Mouse (Mus musculus) erythroid progenitor cell, adult 5-6 weeks (primary cell): ENCODE data around the gene Stat3. TPM values are rescaled to one million over a fixed set of nuclear protein-coding genes. Genes with fewer than 3 reads are reported as not detected.

Experiments
- ATAC-seq: replicated peaks from 2 replicates; pipeline ENCODE4 v1.8.0; 2016; ENCODE audit warnings: moderate number of reproducible peaks, mild to moderate bottlenecking, moderate TSS enrichment, inconsistent platforms; ENCODE audit not compliant: poor library complexity, low FRiP score, severe bottlenecking
- total RNA-seq, 2 experiments: library from RNA; stranded (forward) in 1 of 2; stranded (reverse) in 1 of 2; fragments of 150-400 nt in 1 of 2; fragments of 186-747, 209-891 nt in 1 of 2; gene quantifications; 2 replicates each; pipeline versions ENCODE4 v1.2.3 to v1.2.4; 2015 to 2017; ENCODE audit warnings: low replicate concordance in 2 of 2

Gene Stat3
- total RNA-seq, 2 experiments from 2014 or later, result 26.6 to 31.0 TPM

DNA sequence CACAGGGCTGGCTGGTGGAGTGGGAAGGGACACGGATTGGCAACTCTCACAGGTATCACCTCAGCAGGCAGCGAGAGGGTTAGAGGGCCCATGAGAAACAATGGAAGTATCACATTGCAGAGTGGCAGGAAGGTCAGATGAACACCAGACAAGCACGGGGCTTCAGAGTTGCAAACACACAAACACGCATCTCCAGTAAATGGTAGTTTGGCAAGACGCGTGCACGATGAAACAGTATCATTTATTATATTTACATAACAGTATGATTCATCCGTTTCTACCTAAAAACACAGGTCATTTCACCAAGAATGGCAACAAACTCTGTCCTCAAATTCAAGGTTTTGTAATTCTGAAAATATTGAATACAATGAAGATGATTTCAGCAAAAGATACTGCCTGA is 99.8 kb downstream of the Stat3 start:
- ATAC-seq, result no peak

GRCm38 (mm10) chr11:100838894-100839293 is 100.4 kb downstream of the Stat3 start:
- ATAC-seq, result no peak

GRCm38 (mm10) chr11:100836923-100837702 is 102.2 kb downstream of the Stat3 start:
- ATAC-seq, result no peak

Other genes with a start within 250 kb of the Stat3 start
- gene Zfp385c, start 247.1 kb downstream of the Stat3 start, total RNA-seq (2015; ENCODE audit: low replicate concordance), result not detected in 2 replicates
- gene Zfp385c, start 247.1 kb downstream of the Stat3 start, total RNA-seq (2017; ENCODE audit: low replicate concordance), result not detected in 2 replicates
- 6.8 and 7.5 TPM in 2 replicates for gene Dhx58, start 235.3 kb downstream of the Stat3 start, total RNA-seq (2015; ENCODE audit: low replicate concordance)
- 17.8 and 26.2 TPM in 2 replicates for gene Dhx58, start 235.3 kb downstream of the Stat3 start, total RNA-seq (2017; ENCODE audit: low replicate concordance)
- gene Kat2a, start 227.1 kb downstream of the Stat3 start, total RNA-seq (2015; ENCODE audit: low replicate concordance), result 2.5 and 11.2 TPM in 2 replicates
- gene Kat2a, start 227.1 kb downstream of the Stat3 start, total RNA-seq (2017; ENCODE audit: low replicate concordance), result 1.9 and 2.6 TPM in 2 replicates
- gene Hspb9, start 225.7 kb downstream of the Stat3 start, total RNA-seq (2015; ENCODE audit: low replicate concordance), result not detected in 2 replicates
- gene Hspb9, start 225.7 kb downstream of the Stat3 start, total RNA-seq (2017; ENCODE audit: low replicate concordance), result not detected in 2 replicates
- gene Rab5c, start 201.3 kb downstream of the Stat3 start, total RNA-seq (2015; ENCODE audit: low replicate concordance), result 99.8 and 136 TPM in 2 replicates
- 80.2 and 110 TPM in 2 replicates for gene Rab5c, start 201.3 kb downstream of the Stat3 start, total RNA-seq (2017; ENCODE audit: low replicate concordance)
- not detected in 2 replicates for gene Kcnh4, start 179.6 kb downstream of the Stat3 start, total RNA-seq (2015; ENCODE audit: low replicate concordance)
- gene Kcnh4, start 179.6 kb downstream of the Stat3 start, total RNA-seq (2017; ENCODE audit: low replicate concordance), result not detected in 2 replicates
- gene Hcrt, start 176.6 kb downstream of the Stat3 start, total RNA-seq (2015; ENCODE audit: low replicate concordance), result not detected in 2 replicates
- gene Hcrt, start 176.6 kb downstream of the Stat3 start, total RNA-seq (2017; ENCODE audit: low replicate concordance), result not detected in 2 replicates
- gene Ghdc, start 168.6 kb downstream of the Stat3 start, total RNA-seq (2015; ENCODE audit: low replicate concordance), result 0.72 and 0.84 TPM in 2 replicates
- 0.51 and 1.4 TPM in 2 replicates for gene Ghdc, start 168.6 kb downstream of the Stat3 start, total RNA-seq (2017; ENCODE audit: low replicate concordance)
- gene Stat5b, start 88.8 kb downstream of the Stat3 start, total RNA-seq (2015; ENCODE audit: low replicate concordance), result 5.9 and 10.1 TPM in 2 replicates
- gene Stat5b, start 88.8 kb downstream of the Stat3 start, total RNA-seq (2017; ENCODE audit: low replicate concordance), result 7.0 and 10.3 TPM in 2 replicates
- gene Stat5a, start 80.2 kb downstream of the Stat3 start, total RNA-seq (2015; ENCODE audit: low replicate concordance), result 3.2 and 7.5 TPM in 2 replicates
- 5.3 and 5.4 TPM in 2 replicates for gene Stat5a, start 80.2 kb downstream of the Stat3 start, total RNA-seq (2017; ENCODE audit: low replicate concordance)
- not detected in 2 replicates for gene Cavin1, start 31.3 kb upstream of the Stat3 start, total RNA-seq (2015; ENCODE audit: low replicate concordance)
- gene Cavin1, start 31.3 kb upstream of the Stat3 start, total RNA-seq (2017; ENCODE audit: low replicate concordance), result not detected in 2 replicates
- gene Atp6v0a1, start 69.9 kb upstream of the Stat3 start, total RNA-seq (2015; ENCODE audit: low replicate concordance), result 316 and 341 TPM in 2 replicates
- 355 and 494 TPM in 2 replicates for gene Atp6v0a1, start 69.9 kb upstream of the Stat3 start, total RNA-seq (2017; ENCODE audit: low replicate concordance)
- gene Naglu, start 130.5 kb upstream of the Stat3 start, total RNA-seq (2015; ENCODE audit: low replicate concordance), result 2.2 and 3.8 TPM in 2 replicates
- gene Naglu, start 130.5 kb upstream of the Stat3 start, total RNA-seq (2017; ENCODE audit: low replicate concordance), result 4.5 and 9.9 TPM in 2 replicates
- gene Hsd17b1, start 138.9 kb upstream of the Stat3 start, total RNA-seq (2015; ENCODE audit: low replicate concordance), result 2.2 TPM in 1 of 2 replicates, not detected in the other
- gene Hsd17b1, start 138.9 kb upstream of the Stat3 start, total RNA-seq (2017; ENCODE audit: low replicate concordance), result 0.26 TPM in 1 of 2 replicates, not detected in the other
- 2.5 and 3.8 TPM in 2 replicates for gene Coasy, start 143.0 kb upstream of the Stat3 start, total RNA-seq (2015; ENCODE audit: low replicate concordance)
- gene Coasy, start 143.0 kb upstream of the Stat3 start, total RNA-seq (2017; ENCODE audit: low replicate concordance), result 1.7 and 6.8 TPM in 2 replicates
- 36.0 and 43.6 TPM in 2 replicates for gene Mlx, start 147.7 kb upstream of the Stat3 start, total RNA-seq (2015; ENCODE audit: low replicate concordance)
- gene Mlx, start 147.7 kb upstream of the Stat3 start, total RNA-seq (2017; ENCODE audit: low replicate concordance), result 16.8 and 26.4 TPM in 2 replicates
- 5.9 and 7.9 TPM in 2 replicates for gene Psmc3ip, start 155.9 kb upstream of the Stat3 start, total RNA-seq (2015; ENCODE audit: low replicate concordance)
- gene Psmc3ip, start 155.9 kb upstream of the Stat3 start, total RNA-seq (2017; ENCODE audit: low replicate concordance), result 13.2 and 29.0 TPM in 2 replicates
- 24.5 and 25.6 TPM in 2 replicates for gene Retreg3, start 180.4 kb upstream of the Stat3 start, total RNA-seq (2015; ENCODE audit: low replicate concordance)
- 38.7 and 57.9 TPM in 2 replicates for gene Retreg3, start 180.4 kb upstream of the Stat3 start, total RNA-seq (2017; ENCODE audit: low replicate concordance)
- 29.3 and 38.2 TPM in 2 replicates for gene Tubg1, start 180.4 kb upstream of the Stat3 start, total RNA-seq (2015; ENCODE audit: low replicate concordance)
- 30.8 and 40.7 TPM in 2 replicates for gene Tubg1, start 180.4 kb upstream of the Stat3 start, total RNA-seq (2017; ENCODE audit: low replicate concordance)
- not detected in 2 replicates for gene Tubg2, start 216.4 kb upstream of the Stat3 start, total RNA-seq (2015; ENCODE audit: low replicate concordance)
- not detected in 2 replicates for gene Tubg2, start 216.4 kb upstream of the Stat3 start, total RNA-seq (2017; ENCODE audit: low replicate concordance)
- not detected in 2 replicates for gene Cntnap1, start 231.0 kb upstream of the Stat3 start, total RNA-seq (2015; ENCODE audit: low replicate concordance)
- gene Cntnap1, start 231.0 kb upstream of the Stat3 start, total RNA-seq (2017; ENCODE audit: low replicate concordance), result not detected in 2 replicates
- gene Plekhh3, start 231.8 kb upstream of the Stat3 start, total RNA-seq (2015; ENCODE audit: low replicate concordance), result not detected in 2 replicates
- gene Plekhh3, start 231.8 kb upstream of the Stat3 start, total RNA-seq (2017; ENCODE audit: low replicate concordance), result not detected in 2 replicates
- gene Ccr10, start 235.9 kb upstream of the Stat3 start, total RNA-seq (2015; ENCODE audit: low replicate concordance), result not detected in 2 replicates
- gene Ccr10, start 235.9 kb upstream of the Stat3 start, total RNA-seq (2017; ENCODE audit: low replicate concordance), result not detected in 2 replicates